13 mouse cellular contexts compared by ENCODE assay signal in the genomic region with DNA sequence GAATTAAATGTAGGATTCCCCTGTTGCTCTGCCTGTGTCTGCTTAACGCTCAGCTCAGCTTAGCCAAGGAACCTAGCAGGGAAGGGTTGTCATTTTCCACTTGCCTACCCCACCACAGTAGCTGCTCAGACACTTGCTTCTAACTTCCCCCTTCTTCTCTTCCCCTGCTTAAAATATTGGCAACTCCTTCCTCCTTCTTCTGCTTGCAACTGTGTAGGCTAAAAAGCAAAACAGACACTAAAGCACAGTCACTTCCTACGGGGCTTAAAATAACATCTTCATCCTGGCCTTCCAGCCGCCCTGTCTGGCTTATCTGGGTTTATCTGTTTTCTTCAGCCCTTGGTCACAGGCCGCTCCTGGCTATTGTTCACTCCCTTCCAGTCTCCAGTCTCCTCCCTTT. TPM values are rescaled to one million over a fixed set of nuclear protein-coding genes. Genes with fewer than 3 reads are reported as not detected.
DNase-seq lines count a peak whose midpoint lies in the region; ATAC-seq and TF ChIP-seq lines count a peak whose summit lies in the region.
"Had no signal": no experiment of that assay in that cellular context is flagged by ENCODE, and none has a peak within 500 bp of the region (broad histone marks: within the 10 kb centered on the region; RNA-seq: fewer than 3 reads in every experiment).

No protein-coding gene starts in this region.

- DNase-seq in hindbrain, postnatal 0 days (ENCODE audit: low spot score) = no peak
- no peak for DNase-seq in neural tube, embryonic 10.5 days (ENCODE audit: extremely low spot score, low spot score)
- DNase-seq in urinary bladder, postnatal 14 days (ENCODE audit: low spot score) = no peak
- DNase-seq in gastrocnemius, postnatal 36 days = no peak
- DNase-seq: thymus, postnatal 4 days had no signal

- H3K27me3 ChIP-seq in hindbrain, postnatal 0 days (ENCODE audit: insufficient read depth, low read length) = no peaks in the 10 kb centered on the region
- H3K27me3 ChIP-seq in hindbrain, embryonic 16.5 days (replicated peaks; ENCODE audit: control insufficient read depth, insufficient read depth, low read length) = no peaks in the 10 kb centered on the region; the same call in 1 of the 2 replicates
- no peaks in the 10 kb centered on the region for H3K27me3 ChIP-seq in neural tube, embryonic 14.5 days (ENCODE audit: control insufficient read depth, insufficient read depth, low read length)
- H3K27me3 ChIP-seq in heart, embryonic 11.5 days (ENCODE audit: control insufficient read depth, insufficient read depth, low read length) = no peaks in the 10 kb centered on the region
- H3K27me3 ChIP-seq: embryonic facial prominence, embryonic 15.5 days; limb, embryonic 13.5 days; midbrain, embryonic 15.5 days had no signal

- H3K36me3 ChIP-seq in hindbrain, postnatal 0 days (ENCODE audit: insufficient read depth, low read length) = no peaks in the 10 kb centered on the region
- H3K36me3 ChIP-seq in hindbrain, embryonic 16.5 days (ENCODE audit: control insufficient read depth, insufficient read depth, low read length) = no peaks in the 10 kb centered on the region
- no peaks in the 10 kb centered on the region for H3K36me3 ChIP-seq in neural tube, embryonic 14.5 days (ENCODE audit: control insufficient read depth, insufficient read depth, low read length)
- H3K36me3 ChIP-seq in heart, embryonic 11.5 days (ENCODE audit: control insufficient read depth, insufficient read depth, low read length) = no peaks in the 10 kb centered on the region
- H3K36me3 ChIP-seq: embryonic facial prominence, embryonic 15.5 days; limb, embryonic 13.5 days; midbrain, embryonic 15.5 days had no signal

- H3K4me2 ChIP-seq in hindbrain, postnatal 0 days (ENCODE audit: low read depth, low read length) = no peak overlapping the region
- no peak overlapping the region for H3K4me2 ChIP-seq in hindbrain, embryonic 16.5 days (ENCODE audit: low read length)
- H3K4me2 ChIP-seq in neural tube, embryonic 14.5 days (ENCODE audit: low read depth, low read length) = no peak overlapping the region
- no peak overlapping the region for H3K4me2 ChIP-seq in heart, embryonic 11.5 days
- H3K4me2 ChIP-seq: embryonic facial prominence, embryonic 15.5 days; limb, embryonic 13.5 days; midbrain, embryonic 15.5 days had no signal

- H3K9ac ChIP-seq in hindbrain, postnatal 0 days (replicated peaks; ENCODE audit: low read length) = no peak overlapping the region
- no peak overlapping the region for H3K9ac ChIP-seq in hindbrain, embryonic 16.5 days (ENCODE audit: low read depth, low read length)
- H3K9ac ChIP-seq in neural tube, embryonic 14.5 days (replicated peaks; ENCODE audit: low read depth, low read length) = no peak overlapping the region
- H3K9ac ChIP-seq in heart, embryonic 11.5 days (ENCODE audit: low read depth, low read length) = 0 out of 2 replicates have a peak overlapping the region, but pooled peaks have one; percentile 54
- H3K9ac ChIP-seq: embryonic facial prominence, embryonic 15.5 days; limb, embryonic 13.5 days; midbrain, embryonic 15.5 days had no signal

- intact Hi-C loops in gastrocnemius, postnatal 36 days (cut with DNase I) = no loop called here

- no peaks in the 10 kb centered on the region for H3K9me3 ChIP-seq in hindbrain, postnatal 0 days (ENCODE audit: low read length)
- no peaks in the 10 kb centered on the region for H3K9me3 ChIP-seq in hindbrain, embryonic 16.5 days (ENCODE audit: control insufficient read depth, low read length)
- no peaks in the 10 kb centered on the region for H3K9me3 ChIP-seq in neural tube, embryonic 14.5 days (ENCODE audit: control insufficient read depth, low read length)
- no peaks in the 10 kb centered on the region for H3K9me3 ChIP-seq in heart, embryonic 11.5 days (replicated peaks; ENCODE audit: control insufficient read depth, low read length)
- H3K9me3 ChIP-seq: embryonic facial prominence, embryonic 15.5 days; limb, embryonic 13.5 days; midbrain, embryonic 15.5 days had no signal

- 48% methylated on average over 4 of the region's 4 CpGs for WGBS in hindbrain, postnatal 0 days
- WGBS in hindbrain, embryonic 16.5 days = 74% methylated on average over 4 of the region's 4 CpGs
- WGBS in neural tube, embryonic 14.5 days = 69% methylated on average over 4 of the region's 4 CpGs
- 16% methylated on average over 4 of the region's 4 CpGs for WGBS in heart, embryonic 11.5 days (ENCODE audit: insufficient replicate concordance)
- 37% methylated on average over 4 of the region's 4 CpGs for WGBS in olfactory bulb, adult 2 months

- TF ChIP-seq POLR2A in olfactory bulb, adult 2 months (IDR thresholded peaks at IDR 0.05; ENCODE audit: insufficient read depth, low read depth, low read length) = no peak

- no peak for ATAC-seq in hindbrain, postnatal 0 days
- no peak for ATAC-seq in hindbrain, embryonic 16.5 days
- no peak for ATAC-seq in neural tube, embryonic 14.5 days (ENCODE audit: low read depth)
- no peak for ATAC-seq in heart, embryonic 11.5 days (replicated peaks; ENCODE audit: insufficient number of reproducible peaks, low FRiP score, low TSS enrichment)

- no peak for TF ChIP-seq CTCF in hindbrain, postnatal 0 days (IDR thresholded peaks at IDR 0.05; ENCODE audit: low read depth)
- TF ChIP-seq CTCF in olfactory bulb, adult 2 months (IDR thresholded peaks at IDR 0.05; ENCODE audit: insufficient read depth, low read depth, low read length) = no peak

- no peak overlapping the region for H3K4me3 ChIP-seq in hindbrain, postnatal 0 days (ENCODE audit: low read length)
- H3K4me3 ChIP-seq in hindbrain, embryonic 16.5 days (ENCODE audit: low read length) = no peak overlapping the region
- no peak overlapping the region for H3K4me3 ChIP-seq in neural tube, embryonic 14.5 days (ENCODE audit: low read depth, low read length)
- H3K4me3 ChIP-seq in heart, embryonic 11.5 days (ENCODE audit: low read depth, low read length) = no peak overlapping the region
- no peak overlapping the region for H3K4me3 ChIP-seq in olfactory bulb, adult 2 months (ENCODE audit: insufficient read depth, low read depth, low read length)
- H3K4me3 ChIP-seq: embryonic facial prominence, embryonic 15.5 days; limb, embryonic 13.5 days; midbrain, embryonic 15.5 days had no signal

- H3K4me1 ChIP-seq in hindbrain, postnatal 0 days (ENCODE audit: insufficient read depth, low read length) = peaks cover 10% of the 10 kb centered on the region; the same call in 1 of the 2 replicates
- H3K4me1 ChIP-seq in hindbrain, embryonic 16.5 days (ENCODE audit: control insufficient read depth, insufficient read depth, low read depth, low read length) = peaks cover 11% of the 10 kb centered on the region
- peaks cover 9% of the 10 kb centered on the region; the same call in 1 of the 2 replicates for H3K4me1 ChIP-seq in neural tube, embryonic 14.5 days (ENCODE audit: control insufficient read depth, insufficient read depth, low read length)
- H3K4me1 ChIP-seq in heart, embryonic 11.5 days (ENCODE audit: control insufficient read depth, insufficient read depth, low read length) = peaks cover 23% of the 10 kb centered on the region
- H3K4me1 ChIP-seq in olfactory bulb, adult 2 months (ENCODE audit: control insufficient read depth, insufficient read depth, low read length) = peaks cover 18% of the 10 kb centered on the region

- H3K27ac ChIP-seq in hindbrain, postnatal 0 days = 0 out of 2 replicates have a peak overlapping the region, but pooled peaks have one; percentile 20
- no peak overlapping the region for H3K27ac ChIP-seq in hindbrain, embryonic 16.5 days (ENCODE audit: low read depth, low read length)
- H3K27ac ChIP-seq in neural tube, embryonic 14.5 days (ENCODE audit: low read depth, low read length) = peak overlapping the region; percentile 7; the same call in 1 of the 2 replicates
- peak overlapping the region; percentile 29 for H3K27ac ChIP-seq in heart, embryonic 11.5 days (ENCODE audit: low read depth, low read length)
- H3K27ac ChIP-seq in olfactory bulb, adult 2 months (ENCODE audit: insufficient read depth, low read depth, low read length) = peak overlapping the region; percentile 64
- H3K27ac ChIP-seq: embryonic facial prominence, embryonic 15.5 days; limb, embryonic 13.5 days; midbrain, embryonic 15.5 days had no signal

RNA-seq across cellular contexts. Expression of a gene that starts 31.2 kb away (rescaled TPM):
- total RNA-seq in hindbrain, postnatal 0 days (2014; rRNA removed) = not detected in 2 replicates
- polyA plus RNA-seq in hindbrain, postnatal 0 days (2015; fragmentation: Nextera tagmentation; extraction: Ambion mirVana) = not detected in 2 replicates
- polyA plus RNA-seq in hindbrain, embryonic 16.5 days (2015; fragmentation: Nextera tagmentation; extraction: Ambion mirVana) = not detected in 2 replicates
- not detected in 2 replicates for polyA plus RNA-seq in neural tube, embryonic 14.5 days (2014; fragmentation: Nextera tagmentation; extraction: Ambion mirVana)
- polyA plus RNA-seq in heart, embryonic 11.5 days (2014; fragmentation: Nextera tagmentation; extraction: Ambion mirVana) = not detected in 2 replicates
- polyA plus RNA-seq in olfactory bulb, adult 2 months (2012; ENCODE audit: insufficient read depth, insufficient read length, low replicate concordance, missing spikeins) = not detected in 2 replicates
- not detected for total RNA-seq in gastrocnemius, postnatal 36 days (2021)
- polyA plus RNA-seq: gonadal fat pad, adult 2 months; limb, embryonic 13.5 days; midbrain, embryonic 15.5 days had no signal

RNA-seq across cellular contexts. Expression of a gene that starts 45.7 kb away (rescaled TPM):
- 0.14 and 0.99 TPM in 2 replicates for total RNA-seq in hindbrain, postnatal 0 days (2014; rRNA removed)
- polyA plus RNA-seq in hindbrain, postnatal 0 days (2015; fragmentation: Nextera tagmentation; extraction: Ambion mirVana) = 2.6 and 2.9 TPM in 2 replicates
- polyA plus RNA-seq in hindbrain, embryonic 16.5 days (2015; fragmentation: Nextera tagmentation; extraction: Ambion mirVana) = 2.2 and 3.3 TPM in 2 replicates
- 3.8 and 4.4 TPM in 2 replicates for polyA plus RNA-seq in neural tube, embryonic 14.5 days (2014; fragmentation: Nextera tagmentation; extraction: Ambion mirVana)
- 4.6 and 5.3 TPM in 2 replicates for polyA plus RNA-seq in heart, embryonic 11.5 days (2014; fragmentation: Nextera tagmentation; extraction: Ambion mirVana)
- polyA plus RNA-seq in olfactory bulb, adult 2 months (2012; ENCODE audit: insufficient read depth, insufficient read length, low replicate concordance, missing spikeins) = not detected in 2 replicates
- total RNA-seq in gastrocnemius, postnatal 36 days (2021) = not detected

RNA-seq across cellular contexts. Expression of a gene that starts 49.2 kb away (rescaled TPM):
- total RNA-seq in hindbrain, postnatal 0 days (2014; rRNA removed) = 24.0 and 25.4 TPM in 2 replicates
- polyA plus RNA-seq in hindbrain, postnatal 0 days (2015; fragmentation: Nextera tagmentation; extraction: Ambion mirVana) = 19.4 and 21.1 TPM in 2 replicates
- polyA plus RNA-seq in hindbrain, embryonic 16.5 days (2015; fragmentation: Nextera tagmentation; extraction: Ambion mirVana) = 12.5 and 20.3 TPM in 2 replicates
- 41.7 and 45.2 TPM in 2 replicates for polyA plus RNA-seq in neural tube, embryonic 14.5 days (2014; fragmentation: Nextera tagmentation; extraction: Ambion mirVana)
- polyA plus RNA-seq in heart, embryonic 11.5 days (2014; fragmentation: Nextera tagmentation; extraction: Ambion mirVana) = 24.8 and 30.1 TPM in 2 replicates
- not detected in 2 replicates for polyA plus RNA-seq in olfactory bulb, adult 2 months (2012; ENCODE audit: insufficient read depth, insufficient read length, low replicate concordance, missing spikeins)
- total RNA-seq in gastrocnemius, postnatal 36 days (2021) = 10 to 100 TPM; 11.9 to 13.3 TPM
